Mouse (Mus musculus) hindbrain, embryonic 14.5 days (tissue): ENCODE results near the gene Ncl. TPM values are rescaled to one million over a fixed set of nuclear protein-coding genes. Genes with fewer than 3 reads are reported as not detected.
"Not testable (repeated sequence)": the region's sequence is repeated elsewhere in the genome, so short reads cannot be mapped to it uniquely, and the experiment has no call there.

Experiments used
- ATAC-seq: fragments of 200-750 bp; cut with Nextera tagmentation; 2 replicates; pipeline ENCODE4 v1.8.0; 2017; ENCODE audit warnings: moderate number of reproducible peaks, mild to moderate bottlenecking, moderate TSS enrichment, moderate library complexity; ENCODE audit not compliant: low FRiP score
- DNase-seq: peaks from one replicate; pipeline ENCODE4 v3.0.0-alpha.2; 2015; ENCODE audit warnings: low spot score
- H3K27ac ChIP-seq: fragments of 300-500 bp; sonication (generic); 2 replicates; pipeline ENCODE4 v1.5.1; 2014; ENCODE audit warnings: mild to moderate bottlenecking, moderate library complexity
- H3K27me3 ChIP-seq: fragments of 300-500 bp; sonication (generic); 2 replicates; pipeline ENCODE4 v1.6.1; 2014; ENCODE audit warnings: mild to moderate bottlenecking, low read length, mixed read lengths; ENCODE audit not compliant: control insufficient read depth, insufficient read depth
- H3K36me3 ChIP-seq: fragments of 300-500 bp; sonication (generic); replicated peaks from 2 replicates; pipeline ENCODE4 v1.6.1; 2014; ENCODE audit not compliant: control insufficient read depth, insufficient read depth
- H3K4me1 ChIP-seq: fragments of 300-500 bp; sonication (generic); replicated peaks from 2 replicates; pipeline ENCODE4 v1.6.1; 2014; ENCODE audit warnings: antibody characterized with exemption, low read length, mixed read lengths; ENCODE audit not compliant: control insufficient read depth, insufficient read depth
- H3K4me2 ChIP-seq: fragments of 300-500 bp; sonication (generic); replicated peaks from 2 replicates; pipeline ENCODE4 v1.6.1; 2014; ENCODE audit warnings: mild to moderate bottlenecking, moderate library complexity
- H3K4me3 ChIP-seq: fragments of 300-500 bp; sonication (generic); replicated peaks from 2 replicates; pipeline ENCODE4 v1.5.1; 2014; ENCODE audit warnings: mild to moderate bottlenecking, low read length
- H3K9ac ChIP-seq: fragments of 300-500 bp; sonication (generic); 2 replicates; pipeline ENCODE4 v1.6.1; 2014
- H3K9me3 ChIP-seq: fragments of 300-500 bp; sonication (generic); 2 replicates; pipeline ENCODE4 v1.6.1; 2016; ENCODE audit warnings: low read length; ENCODE audit not compliant: control insufficient read depth
- WGBS: fragments of 180-500 bp; shearing (Covaris S2); extraction: QIAGEN DNeasy Blood & Tissue Kit; methylation state at CpG from one replicate; pipeline ENCODE4 v1.1.7; 2014; 5-methylcytosine and 5-hydroxymethylcytosine counted together
- polyA plus RNA-seq: library from polyadenylated mRNA; unstranded; fragments of >200 nt; fragmentation: Nextera tagmentation; extraction: Ambion mirVana; gene quantifications from 2 replicates; pipeline ENCODE4 v1.2.1, GENCODE M21; 2014

Gene Ncl
- polyA plus RNA-seq, 1 experiment from 2014 or later, result 144 TPM

DNA sequence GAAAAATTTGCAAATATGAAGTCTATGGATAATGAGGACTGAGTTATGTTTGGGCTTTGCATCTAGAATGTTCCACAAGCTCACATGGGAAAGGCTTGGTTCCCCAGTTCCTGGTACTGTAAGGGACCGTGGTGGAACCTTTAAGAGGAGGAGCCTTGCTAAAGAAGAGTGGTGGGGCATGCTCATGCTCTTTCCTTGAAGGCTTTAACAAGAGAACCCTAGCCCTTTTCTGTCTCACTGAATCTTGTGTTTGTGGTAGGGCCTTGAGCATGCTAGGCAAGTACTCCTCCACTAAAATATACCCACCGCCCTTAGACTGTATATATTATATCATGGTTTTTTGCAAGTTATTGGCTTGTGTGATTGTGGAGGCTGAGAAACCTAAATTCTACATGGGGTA lies 16.8 kb downstream of the Ncl start:
- Histone ChIP-seq H3K4me1 (no peaks in the 10 kb centered on the region), H3K36me3 (peaks cover 14% of the 10 kb centered on the region), H3K27me3 (no peaks in the 10 kb centered on the region), H3K4me2 (no peak overlapping the region), H3K9me3 (no peaks in the 10 kb centered on the region), H3K9ac (no peak overlapping the region), H3K4me3 (no peak overlapping the region), H3K27ac (no peak overlapping the region)
- ATAC-seq (no peak), DNase-seq (no peak)
- 92% methylated on average over 2 of the region's 2 CpGs for WGBS

DNA sequence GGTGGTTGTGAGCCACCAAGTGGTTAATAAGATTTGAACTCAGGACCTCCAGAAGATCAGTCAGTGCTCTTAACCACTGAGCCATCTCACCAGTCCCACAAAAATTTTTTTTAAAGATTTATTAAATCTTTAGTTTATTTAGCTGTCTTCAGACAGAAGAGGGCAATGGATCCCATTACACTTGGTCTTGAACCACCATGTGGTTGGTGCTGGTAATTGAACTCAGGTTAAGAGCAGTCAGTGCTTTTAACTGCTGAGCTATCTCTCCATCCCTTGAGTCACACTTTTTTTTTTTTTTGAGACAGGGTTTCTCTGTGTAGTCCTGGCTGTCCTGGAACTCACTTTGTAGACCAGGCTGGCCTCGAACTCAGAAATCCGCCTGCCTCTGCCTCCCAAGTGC lies 18.1 kb downstream of the Ncl start:
- ATAC-seq, DNase-seq, H3K9ac ChIP-seq, H3K9me3 ChIP-seq, H3K27me3 ChIP-seq, H3K4me2 ChIP-seq, H3K4me3 ChIP-seq, H3K36me3 ChIP-seq, H3K27ac ChIP-seq, H3K4me1 ChIP-seq: not testable (repeated sequence)
- WGBS, result 100% methylated on average over 2 of the region's 2 CpGs

DNA sequence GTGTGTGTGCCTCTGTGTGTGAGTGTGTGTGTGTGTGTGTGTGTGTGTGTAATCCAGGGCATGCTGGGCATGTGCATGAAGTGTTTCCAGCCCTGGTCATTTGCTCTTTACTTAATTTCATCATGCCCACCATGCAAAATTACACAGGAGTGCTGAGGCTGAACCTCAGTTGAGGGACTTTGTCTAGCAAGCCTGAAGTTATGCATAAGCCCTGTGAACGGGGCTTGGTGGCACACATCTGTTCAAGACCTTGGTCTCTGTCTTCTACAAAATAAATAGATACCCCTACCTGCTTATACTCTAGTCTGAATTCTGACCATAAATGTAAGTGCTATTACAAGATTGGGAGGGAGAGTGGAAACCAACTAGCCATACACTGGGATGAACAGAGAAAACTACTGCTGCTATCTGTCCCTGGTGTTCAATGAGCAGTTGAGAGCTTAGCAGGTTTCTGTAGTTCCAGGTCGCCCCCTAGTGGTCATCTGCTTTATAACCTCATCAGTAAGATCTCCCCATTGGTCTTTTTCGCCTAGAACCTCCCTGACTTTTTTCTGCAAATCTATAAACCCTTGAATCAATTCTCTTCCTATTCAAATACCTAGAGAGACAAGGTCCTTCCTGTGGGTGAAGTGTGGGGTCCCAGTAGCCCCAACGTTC lies 19.9 kb downstream of the Ncl start:
- no peak overlapping the region for H3K9ac ChIP-seq
- no peaks in the 10 kb centered on the region for H3K4me1 ChIP-seq
- no peak overlapping the region for H3K27ac ChIP-seq
- no peak overlapping the region for H3K4me2 ChIP-seq
- H3K4me3 ChIP-seq, result no peak overlapping the region
- ATAC-seq, result peak; percentile 79
- no peaks in the 10 kb centered on the region for H3K9me3 ChIP-seq
- H3K27me3 ChIP-seq, result no peaks in the 10 kb centered on the region
- no peaks in the 10 kb centered on the region for H3K36me3 ChIP-seq
- DNase-seq, result peak; percentile 91
- 26% methylated on average over 4 of the region's 4 CpGs for WGBS

DNA sequence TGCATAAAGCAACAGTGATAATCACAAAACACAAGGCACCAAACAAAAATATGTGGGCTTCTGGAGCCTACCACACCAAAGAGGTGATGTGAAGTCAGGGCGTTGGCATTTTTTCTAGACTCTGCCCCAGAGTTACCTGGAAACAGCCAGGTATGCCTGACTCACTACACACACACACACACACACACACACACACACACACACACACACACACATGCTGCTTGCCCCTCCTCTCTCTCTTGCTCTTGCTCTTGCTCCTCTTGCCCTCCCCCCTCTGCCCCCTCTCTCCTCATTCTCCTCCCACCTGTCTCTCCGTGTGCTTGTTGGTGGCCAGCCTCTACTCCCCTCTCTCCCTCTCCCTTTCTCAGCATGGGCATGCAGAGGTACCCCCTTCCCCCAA lies 22.9 kb downstream of the Ncl start:
- Histone ChIP-seq H3K9me3 (no peaks in the 10 kb centered on the region), H3K9ac (no peak overlapping the region), H3K4me1 (no peaks in the 10 kb centered on the region), H3K36me3 (no peaks in the 10 kb centered on the region), H3K27me3 (no peaks in the 10 kb centered on the region), H3K4me2 (no peak overlapping the region), H3K4me3 (no peak overlapping the region), H3K27ac (no peak overlapping the region)
- DNase-seq, result no peak
- no peak for ATAC-seq
- WGBS, result 48% methylated on average over 2 of the region's 2 CpGs

DNA sequence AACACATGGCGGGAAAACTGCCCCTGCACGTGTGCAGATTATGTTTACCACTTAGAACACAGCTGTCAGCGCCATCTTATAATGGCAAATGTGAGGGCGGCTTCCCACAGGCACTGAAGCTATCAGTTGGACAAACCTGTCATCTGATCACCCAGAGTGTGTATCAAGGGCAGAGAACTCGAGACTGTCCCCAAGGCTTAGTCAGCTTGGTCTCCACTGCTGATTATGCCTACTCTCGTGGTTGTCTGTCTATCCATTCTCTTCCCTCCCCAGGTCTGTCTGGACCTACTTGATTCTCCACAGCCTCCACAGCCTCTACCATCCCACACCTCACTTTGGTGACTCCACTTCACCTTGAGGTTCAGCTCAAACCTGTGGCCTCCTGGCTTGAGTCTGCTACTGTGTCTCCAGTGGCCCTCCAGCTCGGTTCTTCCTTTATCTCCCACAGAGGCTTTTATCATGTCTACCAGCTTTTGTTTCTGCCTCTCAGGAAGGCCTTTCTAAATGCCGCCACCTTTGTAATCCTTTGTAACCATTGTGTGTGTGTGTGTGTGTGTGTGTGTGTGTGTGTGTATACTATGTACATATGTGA lies 38.3 kb downstream of the Ncl start:
- WGBS, result 91% methylated on average over 6 of the region's 8 CpGs

DNA sequence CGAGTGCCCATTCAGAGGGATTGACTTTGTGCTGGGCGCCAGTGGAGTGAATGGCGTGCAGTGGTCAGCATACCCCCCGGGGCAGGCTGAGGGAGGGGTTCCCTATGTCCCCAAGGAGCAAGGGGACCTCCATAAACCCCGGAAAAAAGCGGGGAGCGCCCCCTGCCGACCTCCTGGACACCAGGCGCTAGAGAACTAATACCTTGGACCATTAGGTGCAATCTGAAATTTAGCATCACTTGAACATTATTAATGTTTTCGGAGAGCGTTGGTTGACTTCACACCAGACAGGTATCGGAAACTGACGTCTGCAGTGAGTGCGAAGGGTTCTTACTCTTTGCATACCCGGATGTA lies 45.5 kb downstream of the Ncl start:
- Histone ChIP-seq H3K9ac (no peak overlapping the region), H3K27ac (no peak overlapping the region), H3K4me2 (no peak overlapping the region), H3K4me1 (0 out of 2 replicates have a peak, but pooled peaks cover 4% of the 10 kb centered on the region), H3K27me3 (no peaks in the 10 kb centered on the region), H3K4me3 (no peak overlapping the region), H3K36me3 (no peaks in the 10 kb centered on the region), H3K9me3 (no peaks in the 10 kb centered on the region)
- DNase-seq (no peak), ATAC-seq (no peak)
- 27% methylated on average over 15 of the region's 15 CpGs for WGBS

More for the DNA sequence above, 38.3 kb downstream of the Ncl start:
- no peak overlapping the region for H3K27ac ChIP-seq
- no peak overlapping the region for H3K4me3 ChIP-seq
- no peaks in the 10 kb centered on the region for H3K9me3 ChIP-seq
- no peak overlapping the region for H3K9ac ChIP-seq
- DNase-seq, result no peak
- H3K27me3 ChIP-seq, result no peaks in the 10 kb centered on the region
- ATAC-seq, result no peak
- no peaks in the 10 kb centered on the region for H3K36me3 ChIP-seq
- no peaks in the 10 kb centered on the region for H3K4me1 ChIP-seq
- H3K4me2 ChIP-seq, result no peak overlapping the region

DNA sequence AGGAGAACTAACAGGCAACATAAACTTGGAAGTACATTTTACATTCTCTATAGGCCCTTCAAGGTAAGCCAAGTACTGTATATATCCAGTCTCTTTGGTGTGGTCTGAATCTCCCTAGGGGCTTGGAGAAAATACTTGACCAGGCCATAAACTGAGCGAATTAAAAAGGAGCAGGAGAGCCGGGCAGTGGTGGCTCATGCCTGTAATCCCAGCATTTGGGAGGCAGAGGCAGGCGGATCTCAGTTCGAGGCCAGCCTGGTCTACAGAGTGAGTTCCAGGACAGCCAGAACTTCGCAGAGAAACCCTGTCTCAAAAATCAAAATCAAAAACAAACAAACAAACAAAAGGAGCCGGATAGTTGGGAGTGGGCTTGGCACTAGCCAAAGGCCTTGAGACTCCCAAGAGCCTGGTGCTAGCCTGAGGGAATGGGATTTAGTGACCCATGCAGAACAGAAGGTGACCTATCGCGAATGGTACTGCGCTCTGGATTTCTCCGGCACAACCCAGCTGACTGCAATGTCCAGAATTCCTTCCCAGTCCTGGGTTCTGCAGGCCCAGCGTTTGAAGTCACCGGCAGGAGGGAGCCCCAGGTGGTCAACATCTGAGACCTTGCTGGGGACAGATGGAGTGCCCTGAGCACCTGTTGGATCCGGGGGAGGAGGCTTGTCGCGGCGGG lies 46.0 kb downstream of the Ncl start:
- Histone ChIP-seq H3K36me3 (no peaks in the 10 kb centered on the region), H3K4me2 (no peak overlapping the region), H3K27ac (no peak overlapping the region), H3K4me1 (0 out of 2 replicates have a peak, but pooled peaks cover 4% of the 10 kb centered on the region), H3K9me3 (no peaks in the 10 kb centered on the region), H3K9ac (no peak overlapping the region), H3K4me3 (no peak overlapping the region), H3K27me3 (no peaks in the 10 kb centered on the region)
- DNase-seq (no peak), ATAC-seq (no peak)
- WGBS, result 49% methylated on average over 16 of the region's 16 CpGs

DNA sequence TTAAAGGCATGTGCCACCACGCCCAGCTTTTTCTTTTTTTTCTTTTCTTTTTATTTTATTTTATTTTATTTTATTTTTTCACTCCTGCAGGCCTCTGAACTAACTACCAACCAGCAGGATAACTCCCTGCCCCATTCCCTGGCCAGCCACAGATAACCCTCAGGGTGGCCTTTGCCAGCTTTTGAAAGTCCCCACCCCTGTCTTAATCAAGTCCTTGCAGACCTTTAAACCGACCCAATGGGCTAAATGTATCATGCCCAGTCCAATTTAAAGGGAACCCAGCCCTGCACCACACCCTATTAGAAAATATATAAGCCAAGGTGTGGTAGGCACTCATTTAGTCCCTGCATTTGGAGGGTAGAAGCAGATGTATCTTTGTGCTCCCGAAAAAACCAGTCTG lies 46.9 kb downstream of the Ncl start:
- no peak overlapping the region for H3K27ac ChIP-seq
- H3K9ac ChIP-seq, result no peak overlapping the region
- H3K4me2 ChIP-seq, result no peak overlapping the region
- H3K4me1 ChIP-seq, result 0 out of 2 replicates have a peak, but pooled peaks cover 4% of the 10 kb centered on the region
- ATAC-seq (no peak), DNase-seq (no peak)
- H3K27me3 ChIP-seq, result no peaks in the 10 kb centered on the region
- H3K4me3 ChIP-seq, result no peak overlapping the region
- H3K9me3 ChIP-seq, result no peaks in the 10 kb centered on the region
- WGBS, result 82% methylated on average over 3 of the region's 3 CpGs
- no peaks in the 10 kb centered on the region for H3K36me3 ChIP-seq

DNA sequence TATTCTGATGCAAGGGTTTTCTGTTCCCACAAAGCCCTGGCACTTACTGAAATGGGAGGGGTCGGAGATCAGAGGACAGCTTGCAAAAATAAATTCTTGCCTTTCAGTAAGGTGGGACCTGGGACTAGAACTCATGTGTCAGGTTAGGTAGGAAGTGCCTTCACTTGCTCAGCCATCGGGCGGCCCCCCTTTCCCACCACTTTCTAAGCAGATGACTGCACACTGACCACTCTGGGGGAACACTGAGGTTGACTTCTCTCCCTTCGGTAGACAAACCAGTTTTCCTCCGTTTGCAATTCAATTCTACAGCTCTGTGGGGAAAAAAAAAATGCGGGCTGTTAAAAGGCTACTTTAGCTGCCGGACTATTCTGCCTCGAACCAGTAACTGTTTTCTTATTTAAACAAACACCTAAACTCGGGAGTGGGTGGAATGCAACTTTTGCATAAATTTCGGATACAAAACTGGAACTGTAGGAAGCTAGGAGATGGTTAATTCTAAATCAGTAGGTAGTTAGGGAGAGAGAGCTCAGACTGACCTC lies 47.7 kb downstream of the Ncl start:
- H3K4me2 ChIP-seq, result no peak overlapping the region
- no peak overlapping the region for H3K9ac ChIP-seq
- no peaks in the 10 kb centered on the region for H3K27me3 ChIP-seq
- no peaks in the 10 kb centered on the region for H3K9me3 ChIP-seq
- no peak for DNase-seq
- ATAC-seq, result no peak
- no peak overlapping the region for H3K27ac ChIP-seq
- H3K36me3 ChIP-seq, result no peaks in the 10 kb centered on the region
- H3K4me3 ChIP-seq, result no peak overlapping the region
- WGBS, result 20% methylated on average over 10 of the region's 10 CpGs
- 0 out of 2 replicates have a peak, but pooled peaks cover 4% of the 10 kb centered on the region for H3K4me1 ChIP-seq
